Mouse (Mus musculus): ENCODE measurements at regions not wholly inside any gene's neighbourhood (a gene's known extent, or its start where the extent isn't known, plus 50 kb on each side); places are given as distances from the start of the nearest gene placed in this dataset.
"Not testable (repeated sequence)": the region's sequence is repeated elsewhere in the genome, so short reads cannot be mapped to it uniquely, and the experiment has no call there.

GRCm38 (mm10) chr9:113120385-113120784 is 587.7 kb downstream of the Pdcd6ip start:
- Histone ChIP-seq H3K4me3 (ENCODE audit: low read depth, low read length) (no peak overlapping the region), H3K36me3 (ENCODE audit: control insufficient read depth, insufficient read depth, low read length) (no peaks in the 10 kb centered on the region), H3K4me2 (ENCODE audit: low read depth, low read length) (no peak overlapping the region), H3K4me1 (ENCODE audit: control insufficient read depth, insufficient read depth, low read length) (no peaks in the 10 kb centered on the region), H3K27me3 (replicated peaks; ENCODE audit: control insufficient read depth, insufficient read depth, low read length) (no peaks in the 10 kb centered on the region), H3K9ac (ENCODE audit: low read depth, low read length) (no peak overlapping the region), H3K9me3 (ENCODE audit: control insufficient read depth, low read length) (no peaks in the 10 kb centered on the region), H3K27ac (replicated peaks; ENCODE audit: low read depth, low read length) (no peak overlapping the region)
- ATAC-seq (ENCODE audit: low read depth) (no peak), DNase-seq (ENCODE audit: low spot score) (no peak)

GRCm38 (mm10) chr9:113119721-113120120 is 588.3 kb downstream of the Pdcd6ip start:
- WGBS, result 82% methylated on average over 1 of the region's 1 CpGs
- H3K27ac ChIP-seq (replicated peaks; ENCODE audit: low read depth, low read length), result no peak overlapping the region
- no peaks in the 10 kb centered on the region for H3K27me3 ChIP-seq (replicated peaks; ENCODE audit: control insufficient read depth, insufficient read depth, low read length)
- DNase-seq (ENCODE audit: low spot score) (no peak), ATAC-seq (ENCODE audit: low read depth) (no peak)
- no peak overlapping the region for H3K9ac ChIP-seq (ENCODE audit: low read depth, low read length)
- H3K4me1 ChIP-seq (ENCODE audit: control insufficient read depth, insufficient read depth, low read length), result no peaks in the 10 kb centered on the region
- no peak overlapping the region for H3K4me2 ChIP-seq (ENCODE audit: low read depth, low read length)
- no peaks in the 10 kb centered on the region for H3K36me3 ChIP-seq (ENCODE audit: control insufficient read depth, insufficient read depth, low read length)
- no peak overlapping the region for H3K4me3 ChIP-seq (ENCODE audit: low read depth, low read length)
- H3K9me3 ChIP-seq (ENCODE audit: control insufficient read depth, low read length), result no peaks in the 10 kb centered on the region

- DNase-seq (ENCODE audit: low spot score) (no peak), ATAC-seq (ENCODE audit: low read depth) (no peak)
- no peak overlapping the region for H3K9ac ChIP-seq (ENCODE audit: low read depth, low read length)
- WGBS, result 56% methylated on average over 5 of the region's 5 CpGs
- no peak overlapping the region for H3K4me3 ChIP-seq (ENCODE audit: low read depth, low read length)
- H3K27me3 ChIP-seq (replicated peaks; ENCODE audit: control insufficient read depth, insufficient read depth, low read length), result no peaks in the 10 kb centered on the region
- H3K9me3 ChIP-seq (ENCODE audit: control insufficient read depth, low read length), result no peaks in the 10 kb centered on the region
- no peaks in the 10 kb centered on the region for H3K4me1 ChIP-seq (ENCODE audit: control insufficient read depth, insufficient read depth, low read length)
- no peak overlapping the region for H3K27ac ChIP-seq (replicated peaks; ENCODE audit: low read depth, low read length)
- no peaks in the 10 kb centered on the region for H3K36me3 ChIP-seq (ENCODE audit: control insufficient read depth, insufficient read depth, low read length)
- no peak overlapping the region for H3K4me2 ChIP-seq (ENCODE audit: low read depth, low read length)
These were observed 592.5 kb downstream of the Pdcd6ip start for GRCm38 (mm10) chr9:113115576-113115975.

GRCm38 (mm10) chr9:113112753-113113152 is 595.3 kb downstream of the Pdcd6ip start:
- no peak overlapping the region for H3K4me3 ChIP-seq (ENCODE audit: low read depth, low read length)
- H3K4me2 ChIP-seq (ENCODE audit: low read depth, low read length), result no peak overlapping the region
- H3K27ac ChIP-seq (replicated peaks; ENCODE audit: low read depth, low read length), result no peak overlapping the region
- H3K36me3 ChIP-seq (ENCODE audit: control insufficient read depth, insufficient read depth, low read length), result no peaks in the 10 kb centered on the region
- no peak for ATAC-seq (ENCODE audit: low read depth)
- no peak for DNase-seq (ENCODE audit: low spot score)
- H3K4me1 ChIP-seq (ENCODE audit: control insufficient read depth, insufficient read depth, low read length), result no peaks in the 10 kb centered on the region
- no peak overlapping the region for H3K9ac ChIP-seq (ENCODE audit: low read depth, low read length)
- no peaks in the 10 kb centered on the region for H3K27me3 ChIP-seq (replicated peaks; ENCODE audit: control insufficient read depth, insufficient read depth, low read length)
- H3K9me3 ChIP-seq (ENCODE audit: control insufficient read depth, low read length), result no peaks in the 10 kb centered on the region

- DNase-seq (ENCODE audit: low spot score), result no peak
- no peak for ATAC-seq (ENCODE audit: low read depth)
These were observed 606.3 kb downstream of the Pdcd6ip start for GRCm38 (mm10) chr9:113101733-113102132.

GRCm38 (mm10) chr9:113100641-113101040 is 607.4 kb downstream of the Pdcd6ip start:
- no peak overlapping the region for H3K27ac ChIP-seq (replicated peaks; ENCODE audit: low read depth, low read length)
- H3K27me3 ChIP-seq (replicated peaks; ENCODE audit: control insufficient read depth, insufficient read depth, low read length), result no peaks in the 10 kb centered on the region
- DNase-seq (ENCODE audit: low spot score) (no peak), ATAC-seq (ENCODE audit: low read depth) (no peak)
- no peak overlapping the region for H3K4me3 ChIP-seq (ENCODE audit: low read depth, low read length)
- H3K36me3 ChIP-seq (ENCODE audit: control insufficient read depth, insufficient read depth, low read length), result no peaks in the 10 kb centered on the region
- H3K4me2 ChIP-seq (ENCODE audit: low read depth, low read length), result no peak overlapping the region
- no peaks in the 10 kb centered on the region for H3K9me3 ChIP-seq (ENCODE audit: control insufficient read depth, low read length)
- WGBS, result 68% methylated on average over 4 of the region's 4 CpGs
- H3K4me1 ChIP-seq (ENCODE audit: control insufficient read depth, insufficient read depth, low read length), result no peaks in the 10 kb centered on the region
- no peak overlapping the region for H3K9ac ChIP-seq (ENCODE audit: low read depth, low read length)

More at GRCm38 (mm10) chr9:113101733-113102132, 606.3 kb downstream of the Pdcd6ip start:
- no peak overlapping the region for H3K27ac ChIP-seq (replicated peaks; ENCODE audit: low read depth, low read length)
- H3K4me2 ChIP-seq (ENCODE audit: low read depth, low read length), result no peak overlapping the region
- WGBS, result 74% methylated on average over 1 of the region's 1 CpGs
- no peak overlapping the region for H3K9ac ChIP-seq (ENCODE audit: low read depth, low read length)
- H3K36me3 ChIP-seq (ENCODE audit: control insufficient read depth, insufficient read depth, low read length), result no peaks in the 10 kb centered on the region
- H3K27me3 ChIP-seq (replicated peaks; ENCODE audit: control insufficient read depth, insufficient read depth, low read length), result no peaks in the 10 kb centered on the region
- H3K4me1 ChIP-seq (ENCODE audit: control insufficient read depth, insufficient read depth, low read length), result no peaks in the 10 kb centered on the region
- H3K4me3 ChIP-seq (ENCODE audit: low read depth, low read length), result no peak overlapping the region
- no peaks in the 10 kb centered on the region for H3K9me3 ChIP-seq (ENCODE audit: control insufficient read depth, low read length)

- WGBS, result 90% methylated on average over 1 of the region's 1 CpGs
- H3K4me1 ChIP-seq (ENCODE audit: control insufficient read depth, insufficient read depth, low read length); H3K36me3 ChIP-seq (ENCODE audit: control insufficient read depth, insufficient read depth, low read length); H3K9ac ChIP-seq (ENCODE audit: low read depth, low read length); H3K4me3 ChIP-seq (ENCODE audit: low read depth, low read length); ATAC-seq (ENCODE audit: low read depth); H3K27ac ChIP-seq (replicated peaks; ENCODE audit: low read depth, low read length); H3K4me2 ChIP-seq (ENCODE audit: low read depth, low read length); H3K27me3 ChIP-seq (replicated peaks; ENCODE audit: control insufficient read depth, insufficient read depth, low read length); H3K9me3 ChIP-seq (ENCODE audit: control insufficient read depth, low read length); DNase-seq (ENCODE audit: low spot score): not testable (repeated sequence)
These were observed 612.6 kb downstream of the Pdcd6ip start for GRCm38 (mm10) chr9:113095421-113095820.

- WGBS, result 60% methylated on average over 13 of the region's 13 CpGs
- no peak overlapping the region for H3K4me2 ChIP-seq (ENCODE audit: low read depth, low read length)
- no peak overlapping the region for H3K4me3 ChIP-seq (ENCODE audit: low read depth, low read length)
- no peaks in the 10 kb centered on the region for H3K27me3 ChIP-seq (replicated peaks; ENCODE audit: control insufficient read depth, insufficient read depth, low read length)
- no peaks in the 10 kb centered on the region for H3K4me1 ChIP-seq (ENCODE audit: control insufficient read depth, insufficient read depth, low read length)
- DNase-seq (ENCODE audit: low spot score) (peak; percentile 8), ATAC-seq (ENCODE audit: low read depth) (no peak)
- no peak overlapping the region for H3K27ac ChIP-seq (replicated peaks; ENCODE audit: low read depth, low read length)
- H3K9ac ChIP-seq (ENCODE audit: low read depth, low read length), result no peak overlapping the region
- no peaks in the 10 kb centered on the region for H3K36me3 ChIP-seq (ENCODE audit: control insufficient read depth, insufficient read depth, low read length)
- H3K9me3 ChIP-seq (ENCODE audit: control insufficient read depth, low read length), result no peaks in the 10 kb centered on the region
These were observed 614.1 kb downstream of the Pdcd6ip start for GRCm38 (mm10) chr9:113093863-113094390.

GRCm38 (mm10) chr9:113091881-113092280 is 616.2 kb downstream of the Pdcd6ip start:
- no peaks in the 10 kb centered on the region for H3K4me1 ChIP-seq (ENCODE audit: control insufficient read depth, insufficient read depth, low read length)
- DNase-seq (ENCODE audit: low spot score), result no peak
- no peaks in the 10 kb centered on the region for H3K27me3 ChIP-seq (replicated peaks; ENCODE audit: control insufficient read depth, insufficient read depth, low read length)
- H3K4me3 ChIP-seq (ENCODE audit: low read depth, low read length), result no peak overlapping the region
- no peak overlapping the region for H3K4me2 ChIP-seq (ENCODE audit: low read depth, low read length)
- 82% methylated on average over 5 of the region's 5 CpGs for WGBS
- H3K9ac ChIP-seq (ENCODE audit: low read depth, low read length), result no peak overlapping the region
- ATAC-seq (ENCODE audit: low read depth), result no peak
- no peaks in the 10 kb centered on the region for H3K36me3 ChIP-seq (ENCODE audit: control insufficient read depth, insufficient read depth, low read length)
- H3K27ac ChIP-seq (replicated peaks; ENCODE audit: low read depth, low read length), result no peak overlapping the region
- no peaks in the 10 kb centered on the region for H3K9me3 ChIP-seq (ENCODE audit: control insufficient read depth, low read length)
